Mouse (Mus musculus) adrenal gland (tissue): Measurements from ENCODE around the gene Zfp369.
"Not testable (repeated sequence)": the region's sequence is repeated elsewhere in the genome, so short reads cannot be mapped to it uniquely, and the experiment has no call there.

Experiments
- intact Hi-C: fragments of 180-260 bp; cut with DNase I; formaldehyde crosslinking; loops from one replicate; pipeline ENCODE4 v1.15.1; 2025
- long read RNA-seq, 2 experiments: library from polyadenylated mRNA; unstranded; transcript quantifications; one replicate each; pipeline ENCODE4 v2.0.0; 2020; ENCODE audit warnings: borderline replicate concordance in 1 of 2; ENCODE audit not compliant: insufficient replicate concordance in 1 of 2

The Zfp369 gene
- long read RNA-seq, experiment 1, partial matches to known transcripts, result 0 of 2 reads
- long read RNA-seq, experiment 1, other reads (novel, unspliced or antisense), result 1 of 2 reads
- long read RNA-seq, experiment 2, partial matches to known transcripts, result 0 of 2 reads
- long read RNA-seq, experiment 2, other reads (novel, unspliced or antisense), result 0 of 2 reads

- intact Hi-C loops, result no loop called here
Observed at GRCm38 (mm10) chr13:65278383-65279341, at the start of gene Zfp369. Gene Zfp369 (plus strand): TSS chr13:65278814.

- intact Hi-C loops, result no loop called here
Observed at GRCm38 (mm10) chr13:65237211-65237610, 41.4 kb upstream of the Zfp369 start.

GRCm38 (mm10) chr13:65240509-65241098, 38.0 kb upstream of the Zfp369 start:
- intact Hi-C loops, result no loop called here

- intact Hi-C loops, result no loop called here
Observed at GRCm38 (mm10) chr13:65241099-65241626, 37.5 kb upstream of the Zfp369 start.

GRCm38 (mm10) chr13:65241627-65242318, 36.8 kb upstream of the Zfp369 start:
- intact Hi-C loops, result loop anchor here (2.0 kb wide), 1 partner anchor 39 kb away; no protein-coding TSS in a partner anchor

GRCm38 (mm10) chr13:65242319-65242787, 36.3 kb upstream of the Zfp369 start:
- intact Hi-C loops, result loop anchor here (2.0 kb wide), 1 partner anchor 38 kb away; no protein-coding TSS in a partner anchor

- intact Hi-C loops, result loop anchor here (2.0 kb wide), 1 partner anchor 38 kb away; no protein-coding TSS in a partner anchor
Observed at GRCm38 (mm10) chr13:65243273-65243672, 35.3 kb upstream of the Zfp369 start.

GRCm38 (mm10) chr13:65258175-65258954, 20.2 kb upstream of the Zfp369 start:
- intact Hi-C loops, result no loop called here

GRCm38 (mm10) chr13:65259239-65259638, 19.4 kb upstream of the Zfp369 start, which contains the start of gene Gm10775:
Gene Gm10775 (plus strand): TSS chr13:65259539.
- intact Hi-C loops, result no loop called here

- intact Hi-C loops, result no loop called here
Observed at GRCm38 (mm10) chr13:65262086-65262485, 16.5 kb upstream of the Zfp369 start.

- intact Hi-C loops, result no loop called here
Observed at GRCm38 (mm10) chr13:65277994-65278382, 626 bp upstream of the Zfp369 start.

- intact Hi-C loops, result no loop called here
Observed at GRCm38 (mm10) chr13:65286771-65287170, 8.2 kb downstream of the Zfp369 start.

- intact Hi-C loops, result no loop called here
Observed at GRCm38 (mm10) chr13:65296354-65296753, 17.7 kb downstream of the Zfp369 start.

- intact Hi-C loops, result loop anchor here (2.0 to 5.0 kb wide), 2 partner anchors 134 to 869 kb away; no protein-coding TSS in a partner anchor
Observed at GRCm38 (mm10) chr13:65310849-65311248, 32.2 kb downstream of the Zfp369 start.

- intact Hi-C loops, result loop anchor here (2.0 to 5.0 kb wide), 2 partner anchors 135 to 869 kb away; no protein-coding TSS in a partner anchor
Observed at GRCm38 (mm10) chr13:65311311-65311755, 32.7 kb downstream of the Zfp369 start.

GRCm38 (mm10) chr13:65311826-65312225, 33.2 kb downstream of the Zfp369 start:
- intact Hi-C loops, result loop anchor here (2.0 to 5.0 kb wide), 2 partner anchors 135 to 870 kb away; no protein-coding TSS in a partner anchor

GRCm38 (mm10) chr13:65348501-65348900, 69.9 kb downstream of the Zfp369 start:
- intact Hi-C loops, result not testable (repeated sequence)

- intact Hi-C loops, result not testable (repeated sequence)
Observed at GRCm38 (mm10) chr13:65351768-65352167, 73.2 kb downstream of the Zfp369 start.
